Mouse (Mus musculus) intestine, embryonic 15.5 days (tissue): ENCODE measurements around the gene Pde4d. TPM values are rescaled to one million over a fixed set of nuclear protein-coding genes. Genes with fewer than 3 reads are reported as not detected.

Experiments used
- ATAC-seq: fragments of 200-750 bp; cut with Nextera tagmentation; 2 replicates; pipeline ENCODE4 v1.8.0; 2017; ENCODE audit warnings: moderate TSS enrichment, moderate library complexity
- H3K27ac ChIP-seq: fragments of 300-500 bp; sonication (generic); 2 replicates; pipeline ENCODE4 v1.5.1; 2015; ENCODE audit warnings: mild to moderate bottlenecking, inconsistent platforms
- H3K27me3 ChIP-seq: fragments of 300-500 bp; sonication (generic); replicated peaks from 2 replicates; pipeline ENCODE4 v1.6.1; 2015; ENCODE audit warnings: inconsistent platforms
- H3K36me3 ChIP-seq: fragments of 300-500 bp; sonication (generic); 2 replicates; pipeline ENCODE4 v1.6.1; 2015; ENCODE audit warnings: inconsistent platforms
- H3K4me1 ChIP-seq: fragments of 300-500 bp; sonication (generic); replicated peaks from 2 replicates; pipeline ENCODE4 v1.6.1; 2015; ENCODE audit warnings: inconsistent platforms
- H3K4me2 ChIP-seq: fragments of 300-500 bp; sonication (generic); replicated peaks from 2 replicates; pipeline ENCODE4 v1.6.1; 2015; ENCODE audit warnings: mild to moderate bottlenecking, inconsistent platforms
- H3K4me3 ChIP-seq: fragments of 300-500 bp; sonication (generic); replicated peaks from 2 replicates; pipeline ENCODE4 v1.5.1; 2015; ENCODE audit warnings: inconsistent platforms
- H3K9ac ChIP-seq: fragments of 300-500 bp; sonication (generic); 2 replicates; pipeline ENCODE4 v1.6.1; 2015; ENCODE audit warnings: inconsistent platforms
- H3K9me3 ChIP-seq: fragments of 300-500 bp; sonication (generic); 2 replicates; pipeline ENCODE4 v1.6.1; 2016; ENCODE audit warnings: inconsistent platforms
- WGBS: fragments of 180-500 bp; shearing (Covaris S2); methylation state at CpG from one replicate; pipeline ENCODE4 v1.1.7; 2015; 5-methylcytosine and 5-hydroxymethylcytosine counted together
- polyA plus RNA-seq: library from polyadenylated mRNA; unstranded; fragments of >200 nt; fragmentation: Nextera tagmentation; extraction: Ambion mirVana; gene quantifications from 2 replicates; pipeline ENCODE4 v1.2.1, GENCODE M21; 2015

Pde4d gene
- polyA plus RNA-seq, 1 experiment from 2014 or later, result 18.5 TPM

DNA sequence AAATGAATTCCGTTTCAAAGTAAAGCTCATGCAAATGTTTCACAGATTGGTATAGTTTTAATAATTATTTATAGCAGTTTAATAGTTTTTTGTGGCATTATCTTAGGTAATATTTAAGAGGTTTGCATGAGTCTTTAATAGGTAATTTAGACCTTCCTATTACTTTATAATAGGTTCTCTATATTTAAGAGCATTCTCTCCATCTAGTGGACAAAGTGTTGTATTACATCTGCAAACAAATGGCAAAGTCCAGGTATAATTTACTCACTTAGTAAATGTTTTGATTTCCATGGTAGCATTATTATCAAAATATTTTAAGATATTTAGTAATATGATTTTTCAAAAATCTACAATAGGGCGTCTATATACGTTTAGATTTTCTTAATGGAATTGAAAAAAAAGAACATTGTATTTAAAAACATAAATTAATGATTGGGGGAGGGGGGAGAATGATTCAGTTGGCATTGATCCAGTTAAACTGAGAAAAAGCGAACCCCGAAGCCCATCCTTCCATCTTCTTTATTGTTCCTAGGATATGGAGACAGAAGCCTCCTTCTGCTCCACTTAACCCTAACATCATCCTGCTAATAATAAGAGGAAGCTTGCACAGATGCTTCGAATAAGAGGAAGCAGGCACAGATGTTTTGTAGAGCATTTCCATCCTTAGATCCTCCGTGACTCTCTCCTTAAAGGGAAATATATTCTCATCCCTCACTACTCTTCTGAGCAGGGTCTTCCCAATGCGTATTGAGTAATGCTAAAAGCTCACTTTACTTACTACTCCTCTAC is 1286.7 kb downstream of the Pde4d start:
- Histone ChIP-seq H3K4me3 (no peak overlapping the region), H3K4me1 (no peaks in the 10 kb centered on the region), H3K27me3 (no peaks in the 10 kb centered on the region), H3K9ac (no peak overlapping the region), H3K4me2 (no peak overlapping the region), H3K36me3 (no peaks in the 10 kb centered on the region), H3K27ac (no peak overlapping the region), H3K9me3 (no peaks in the 10 kb centered on the region)
- ATAC-seq, result no peak
- 41% methylated on average over 8 of the region's 8 CpGs for WGBS

GRCm38 (mm10) chr13:109746492-109746891 is 1296.7 kb downstream of the Pde4d start:
- no peak for ATAC-seq
- H3K9ac ChIP-seq, result no peak overlapping the region
- no peak overlapping the region for H3K4me2 ChIP-seq
- H3K4me3 ChIP-seq, result no peak overlapping the region
- H3K9me3 ChIP-seq, result no peaks in the 10 kb centered on the region
- H3K27ac ChIP-seq, result no peak overlapping the region
- H3K36me3 ChIP-seq, result no peaks in the 10 kb centered on the region
- H3K4me1 ChIP-seq, result no peaks in the 10 kb centered on the region
- H3K27me3 ChIP-seq, result no peaks in the 10 kb centered on the region

DNA sequence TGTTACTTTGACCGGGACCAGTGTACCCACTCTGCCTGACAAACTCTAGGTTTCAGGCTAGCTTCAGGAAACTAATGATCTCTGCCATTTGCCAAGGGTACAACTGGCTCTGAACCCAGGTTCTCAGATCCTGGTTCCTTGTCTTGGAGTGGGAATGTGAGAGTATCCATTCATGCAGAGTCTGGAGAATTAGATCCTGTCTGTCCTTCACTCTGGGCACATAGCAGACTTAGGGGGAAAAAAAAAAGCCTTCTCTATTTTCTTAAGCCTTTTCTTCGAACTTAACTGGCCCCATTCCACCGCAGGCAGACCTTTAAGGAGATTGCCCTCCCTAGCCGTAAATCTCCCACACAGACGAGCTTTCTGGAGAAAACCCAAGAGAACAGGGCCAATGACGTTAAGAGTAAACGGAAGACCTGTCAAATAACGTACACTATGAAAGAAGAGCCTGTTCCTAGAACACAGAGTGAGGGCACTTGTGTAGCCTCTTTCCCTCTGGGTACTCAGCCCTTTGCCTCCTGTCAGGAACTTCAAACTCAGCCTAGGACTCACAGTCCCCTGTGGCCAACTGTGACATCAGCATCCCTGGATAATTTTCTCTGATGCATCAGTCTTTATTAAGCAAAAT is 1302.6 kb downstream of the Pde4d start:
- ATAC-seq, result no peak
- Histone ChIP-seq H3K27me3 (no peaks in the 10 kb centered on the region), H3K4me2 (no peak overlapping the region), H3K9ac (no peak overlapping the region), H3K4me3 (no peak overlapping the region), H3K9me3 (no peaks in the 10 kb centered on the region), H3K4me1 (no peaks in the 10 kb centered on the region), H3K27ac (no peak overlapping the region), H3K36me3 (no peaks in the 10 kb centered on the region)
- WGBS, result 22% methylated on average over 8 of the region's 8 CpGs

GRCm38 (mm10) chr13:109756854-109757253 is 1307.1 kb downstream of the Pde4d start:
- no peak for ATAC-seq
- H3K27me3 ChIP-seq, result no peaks in the 10 kb centered on the region
- H3K4me2 ChIP-seq, result no peak overlapping the region
- H3K4me3 ChIP-seq, result no peak overlapping the region
- H3K4me1 ChIP-seq, result no peaks in the 10 kb centered on the region
- H3K27ac ChIP-seq, result no peak overlapping the region
- no peaks in the 10 kb centered on the region for H3K36me3 ChIP-seq
- WGBS, result 88% methylated on average over 5 of the region's 5 CpGs
- no peaks in the 10 kb centered on the region for H3K9me3 ChIP-seq
- no peak overlapping the region for H3K9ac ChIP-seq

DNA sequence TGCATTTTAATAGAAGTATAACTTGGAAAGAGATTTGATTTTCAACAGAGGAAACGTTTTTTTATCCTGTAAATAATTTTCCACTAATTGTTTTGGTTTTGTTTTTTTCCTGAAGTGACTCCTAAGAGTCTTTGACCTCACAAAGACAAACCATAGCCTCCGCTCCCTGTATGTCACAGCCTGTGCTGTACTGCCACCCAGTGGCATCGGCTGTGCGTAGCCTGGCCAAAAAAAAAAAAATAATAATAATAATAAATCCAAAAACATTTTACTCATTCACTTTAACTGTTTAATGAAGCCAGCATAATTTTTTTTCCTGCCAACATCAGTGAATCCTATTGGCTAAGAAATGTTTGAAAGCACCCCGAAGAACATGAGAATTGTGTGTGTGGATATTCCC is 1309.5 kb downstream of the Pde4d start:
- Histone ChIP-seq H3K9me3 (no peaks in the 10 kb centered on the region), H3K4me1 (no peaks in the 10 kb centered on the region), H3K4me2 (no peak overlapping the region), H3K36me3 (no peaks in the 10 kb centered on the region), H3K27ac (no peak overlapping the region), H3K4me3 (no peak overlapping the region), H3K27me3 (no peaks in the 10 kb centered on the region), H3K9ac (no peak overlapping the region)
- no peak for ATAC-seq
- WGBS, result 44% methylated on average over 5 of the region's 5 CpGs

DNA sequence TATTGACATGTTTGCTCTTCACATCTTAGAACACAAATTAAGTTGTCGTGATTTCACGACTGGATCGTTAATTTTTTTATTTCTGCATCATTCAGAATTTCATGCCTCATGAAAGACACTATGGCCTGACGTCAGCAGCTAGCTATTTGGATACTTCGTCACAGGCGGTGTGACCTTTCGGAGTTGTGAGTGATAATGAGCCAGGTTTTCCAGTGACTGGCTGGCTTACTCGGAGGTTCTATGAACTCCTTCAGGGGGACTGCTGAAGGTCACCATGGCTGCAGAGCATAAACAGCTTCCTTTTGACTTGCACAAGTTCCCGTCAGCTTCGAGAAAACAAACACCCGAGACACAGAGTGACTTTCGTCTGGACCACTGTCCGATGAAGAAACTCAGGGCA is 1311.3 kb downstream of the Pde4d start:
- no peak overlapping the region for H3K4me3 ChIP-seq
- ATAC-seq, result no peak
- H3K36me3 ChIP-seq, result no peaks in the 10 kb centered on the region
- no peaks in the 10 kb centered on the region for H3K4me1 ChIP-seq
- H3K9me3 ChIP-seq, result no peaks in the 10 kb centered on the region
- no peak overlapping the region for H3K27ac ChIP-seq
- no peaks in the 10 kb centered on the region for H3K27me3 ChIP-seq
- 77% methylated on average over 13 of the region's 13 CpGs for WGBS
- no peak overlapping the region for H3K9ac ChIP-seq
- no peak overlapping the region for H3K4me2 ChIP-seq

DNA sequence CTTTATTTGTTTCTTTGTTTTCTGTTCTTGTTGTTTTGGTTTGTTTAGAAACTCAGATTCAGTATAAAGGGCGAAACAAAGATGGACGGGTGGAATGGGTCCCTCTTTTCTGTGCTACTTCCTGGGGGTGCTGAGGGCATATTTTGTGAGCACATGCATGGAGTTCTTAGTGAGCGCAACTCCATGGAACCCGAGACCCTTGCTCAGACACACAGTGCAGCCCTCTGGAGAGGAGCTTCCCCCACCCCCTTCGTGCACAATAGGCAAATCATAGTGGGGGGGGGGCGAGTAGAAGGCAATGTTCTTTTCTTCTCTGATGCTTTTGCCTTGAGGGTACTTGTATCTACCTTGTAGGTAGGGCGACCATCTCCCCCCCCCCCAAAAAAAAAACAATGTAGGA is 1325.0 kb downstream of the Pde4d start:
- Histone ChIP-seq H3K4me1 (peaks cover 8% of the 10 kb centered on the region; the same call in 1 of the 2 replicates), H3K27ac (no peak overlapping the region), H3K9ac (no peak overlapping the region), H3K4me2 (no peak overlapping the region), H3K4me3 (no peak overlapping the region), H3K36me3 (no peaks in the 10 kb centered on the region), H3K27me3 (no peaks in the 10 kb centered on the region), H3K9me3 (no peaks in the 10 kb centered on the region)
- no peak for ATAC-seq
- WGBS, result 78% methylated on average over 7 of the region's 7 CpGs

- Histone ChIP-seq H3K27ac (no peak overlapping the region), H3K9ac (no peak overlapping the region), H3K27me3 (no peaks in the 10 kb centered on the region), H3K9me3 (no peaks in the 10 kb centered on the region), H3K4me3 (no peak overlapping the region), H3K36me3 (no peaks in the 10 kb centered on the region), H3K4me1 (peaks cover 8% of the 10 kb centered on the region; the same call in 1 of the 2 replicates), H3K4me2 (no peak overlapping the region)
- WGBS, result 48% methylated on average over 5 of the region's 5 CpGs
- peak; percentile 3; the same call in 1 of the 2 replicates for ATAC-seq
These were observed 1325.4 kb downstream of the Pde4d start for GRCm38 (mm10) chr13:109775197-109775596.

GRCm38 (mm10) chr13:109776116-109776515 is 1326.4 kb downstream of the Pde4d start:
- peaks cover 8% of the 10 kb centered on the region; the same call in 1 of the 2 replicates for H3K4me1 ChIP-seq
- H3K27me3 ChIP-seq, result no peaks in the 10 kb centered on the region
- H3K9ac ChIP-seq, result no peak overlapping the region
- H3K36me3 ChIP-seq, result no peaks in the 10 kb centered on the region
- no peaks in the 10 kb centered on the region for H3K9me3 ChIP-seq
- H3K4me2 ChIP-seq, result peak overlapping the region; percentile 60
- ATAC-seq, result peak; percentile 95
- 2% methylated on average over 11 of the region's 11 CpGs for WGBS
- peak overlapping the region; percentile 20; the same call in 1 of the 2 replicates for H3K4me3 ChIP-seq
- H3K27ac ChIP-seq, result no peak overlapping the region

GRCm38 (mm10) chr13:109776995-109777394 is 1327.2 kb downstream of the Pde4d start:
- Histone ChIP-seq H3K4me2 (no peak overlapping the region), H3K9ac (no peak overlapping the region), H3K4me1 (peaks cover 8% of the 10 kb centered on the region; the same call in 1 of the 2 replicates), H3K9me3 (no peaks in the 10 kb centered on the region), H3K27ac (no peak overlapping the region), H3K4me3 (no peak overlapping the region), H3K36me3 (no peaks in the 10 kb centered on the region), H3K27me3 (no peaks in the 10 kb centered on the region)
- WGBS, result 59% methylated on average over 3 of the region's 3 CpGs
- no peak for ATAC-seq

DNA sequence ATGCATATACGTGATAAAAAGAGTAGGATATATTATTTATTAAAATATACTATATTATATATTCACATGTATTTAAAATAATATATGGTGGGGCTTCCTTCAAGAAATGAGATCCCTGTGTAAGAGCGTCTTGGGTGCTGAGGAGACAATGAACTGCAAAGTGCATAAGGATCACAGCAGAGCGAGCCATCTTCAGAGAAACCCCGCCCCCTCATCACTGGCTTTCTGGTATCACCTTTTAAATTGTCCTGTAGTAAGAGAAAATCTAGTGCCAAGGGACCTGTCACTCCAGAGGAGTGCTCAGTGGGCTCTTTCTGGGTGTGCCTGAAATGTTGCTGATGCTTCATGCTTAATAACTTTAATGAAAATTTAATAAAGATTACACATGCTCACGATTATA is 1327.7 kb downstream of the Pde4d start:
- 89% methylated on average over 5 of the region's 5 CpGs for WGBS
- no peak overlapping the region for H3K4me3 ChIP-seq
- H3K36me3 ChIP-seq, result no peaks in the 10 kb centered on the region
- H3K4me2 ChIP-seq, result no peak overlapping the region
- no peaks in the 10 kb centered on the region for H3K27me3 ChIP-seq
- no peaks in the 10 kb centered on the region for H3K9me3 ChIP-seq
- H3K27ac ChIP-seq, result no peak overlapping the region
- no peak for ATAC-seq
- H3K9ac ChIP-seq, result no peak overlapping the region
- H3K4me1 ChIP-seq, result peaks cover 8% of the 10 kb centered on the region; the same call in 1 of the 2 replicates

- Histone ChIP-seq H3K9me3 (no peaks in the 10 kb centered on the region), H3K4me2 (no peak overlapping the region), H3K4me3 (no peak overlapping the region), H3K27ac (no peak overlapping the region), H3K4me1 (peaks cover 8% of the 10 kb centered on the region; the same call in 1 of the 2 replicates), H3K36me3 (no peaks in the 10 kb centered on the region), H3K27me3 (no peaks in the 10 kb centered on the region), H3K9ac (no peak overlapping the region)
- ATAC-seq, result no peak
- 57% methylated on average over 9 of the region's 9 CpGs for WGBS
These were observed 1328.6 kb downstream of the Pde4d start for GRCm38 (mm10) chr13:109778297-109778835.
